Mouse (Mus musculus): ENCODE data around the gene Rtkn. TPM values are rescaled to one million over a fixed set of nuclear protein-coding genes. Genes with fewer than 3 reads are reported as not detected.

Gene Rtkn
- total and polyA plus RNA-seq, 3 experiments: 0.47 to 1.3 (median 0.68) TPM

DNA sequence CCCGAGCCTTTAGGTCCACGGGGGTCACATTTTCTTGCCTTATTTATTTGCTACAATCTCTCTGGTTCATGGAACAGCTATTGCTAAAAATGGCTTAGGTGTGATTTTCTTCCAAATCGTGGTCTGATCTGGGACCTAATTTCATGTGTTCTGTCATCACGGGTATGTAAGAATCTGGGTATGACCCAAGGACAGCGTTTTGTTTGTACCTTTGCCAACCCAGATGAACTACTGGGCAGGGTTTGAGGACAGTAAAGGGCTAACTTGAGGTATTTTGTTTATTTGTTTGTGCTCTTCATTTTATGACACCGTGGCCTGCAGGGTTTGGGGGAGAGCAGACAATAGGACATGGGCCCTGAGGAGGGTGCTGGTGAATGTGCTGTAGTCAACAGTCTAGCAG, 45.3 kb downstream of the Rtkn start:
- Histone ChIP-seq H3K4me1 (ENCODE audit: control insufficient read depth in 1 of 2, insufficient read depth in 2 of 2) (peaks cover 4 to 5% of the 10 kb centered on the region in 2 experiments; a peak in 1 of 4 replicates), H3K36me3 (replicated peaks in 1 of 2; ENCODE audit: control insufficient read depth in 1 of 2, insufficient read depth in 1 of 2, low read length in 1 of 2) (peaks cover 20 to 51% of the 10 kb centered on the region in 2 experiments), H3K27me3 (replicated peaks) (no peaks in the 10 kb centered on the region), H3K27ac (ENCODE audit: insufficient read depth, low read depth) (no peak overlapping the region), H3K9me3 (replicated peaks; ENCODE audit: low read length) (no peaks in the 10 kb centered on the region), H3K9ac (ENCODE audit: insufficient read depth, low read depth) (no peak overlapping the region), H3K4me3 (replicated peaks in 1 of 3; ENCODE audit: low read depth in 2 of 3, low read length in 2 of 3, poor library complexity in 1 of 3) (no peak overlapping the region), H3K79me2 (replicated peaks; ENCODE audit: control insufficient read depth, extremely low read depth, insufficient read depth, poor library complexity, severe bottlenecking) (no peaks in the 10 kb centered on the region), H3K4me2 (ENCODE audit: insufficient read depth, low read depth, poor library complexity, severe bottlenecking) (no peak overlapping the region)
- DNase-seq (ENCODE audit: extremely low read depth): no peak
- TF ChIP-seq JUND (conservative IDR thresholded peaks at IDR 0.05; ENCODE audit: low read depth, low read length) (no peak), EP300 (IDR thresholded peaks at IDR 0.05; ENCODE audit: low read length) (no peak), E2F4 (IDR thresholded peaks at IDR 0.05; ENCODE audit: insufficient replicate concordance, low read depth, low read length) (no peak), CHD1 (IDR thresholded peaks at IDR 0.05; ENCODE audit: low read depth, low read length) (no peak), ETS1 (conservative IDR thresholded peaks at IDR 0.05; ENCODE audit: low read depth, low read length) (no peak), NRF1 (IDR thresholded peaks at IDR 0.05; ENCODE audit: low read depth, low read length) (no peak), MAX (IDR thresholded peaks at IDR 0.05; ENCODE audit: low read length) (no peak), MAZ (IDR thresholded peaks at IDR 0.05; ENCODE audit: low read depth, low read length) (no peak), CTCF (conservative IDR thresholded peaks at IDR 0.05 in 1 of 2, IDR thresholded peaks at IDR 0.05 in 1 of 2; ENCODE audit: low read depth in 2 of 2, low read length in 2 of 2) (no peak), PAX5 (IDR thresholded peaks at IDR 0.05; ENCODE audit: low read length) (no peak), NELFE (IDR thresholded peaks at IDR 0.05; ENCODE audit: low read depth, low read length) (no peak), ELF1 (IDR thresholded peaks at IDR 0.05; ENCODE audit: low read depth, low read length) (no peak), HCFC1 (IDR thresholded peaks at IDR 0.05; ENCODE audit: low read depth, low read length) (no peak), MAFK (IDR thresholded peaks at IDR 0.05; ENCODE audit: insufficient replicate concordance, low read length) (no peak), CHD2 (IDR thresholded peaks at IDR 0.05; ENCODE audit: low read length) (no peak), TCF12 (IDR thresholded peaks at IDR 0.05; ENCODE audit: low read depth, low read length) (no peak), KAT2A (IDR thresholded peaks at IDR 0.05; ENCODE audit: insufficient replicate concordance, low read length) (no peak), RCOR1 (conservative IDR thresholded peaks at IDR 0.05; ENCODE audit: low read depth, low read length) (no peak)
- in situ Hi-C loops (cut with MboI; ENCODE audit: low pct_ligation_motif_present, low pct_unique_long_range_greater_than_20kb, low sequenced_read_pairs) (no loop called here), dilution Hi-C loops (cut with MboI; ENCODE audit: extremely low pct_ligation_motif_present, extremely low pct_unique_long_range_greater_than_20kb, low sequenced_read_pairs) (no loop called here)

- peak; percentile 21 for DNase-seq (ENCODE audit: extremely low read depth)
- peaks cover 34 to 75% of the 10 kb centered on the region in 2 experiments for H3K36me3 ChIP-seq (replicated peaks in 1 of 2; ENCODE audit: control insufficient read depth in 1 of 2, insufficient read depth in 1 of 2, low read length in 1 of 2)
- H3K79me2 ChIP-seq (replicated peaks; ENCODE audit: control insufficient read depth, extremely low read depth, insufficient read depth, poor library complexity, severe bottlenecking): no peaks in the 10 kb centered on the region
These were observed 49.7 kb downstream of the Rtkn start for GRCm38 (mm10) chr6:83184858-83185435.

More at GRCm38 (mm10) chr6:83184858-83185435, 49.7 kb downstream of the Rtkn start:
- no peaks in the 10 kb centered on the region for H3K9me3 ChIP-seq (replicated peaks; ENCODE audit: low read length)
- no peak overlapping the region for H3K27ac ChIP-seq (ENCODE audit: insufficient read depth, low read depth)
- TF ChIP-seq TBP (conservative IDR thresholded peaks at IDR 0.05; ENCODE audit: low read depth, low read length) (no peak), ZMIZ1 (IDR thresholded peaks at IDR 0.05; ENCODE audit: low read depth, low read length) (no peak), CTCF (conservative IDR thresholded peaks at IDR 0.05 in 1 of 2, IDR thresholded peaks at IDR 0.05 in 1 of 2; ENCODE audit: low read depth in 2 of 2, low read length in 2 of 2) (peak in 1 of 2 experiments; percentile 52; a peak in 2 of 4 replicates), SMC3 (IDR thresholded peaks at IDR 0.05; ENCODE audit: low read depth, low read length) (peak; percentile 52), RAD21 (IDR thresholded peaks at IDR 0.05; ENCODE audit: low read depth, low read length) (peak; percentile 18), POLR2A (IDR thresholded peaks at IDR 0.05; ENCODE audit: low read depth, low read length) (no peak)
- H3K9ac ChIP-seq (ENCODE audit: insufficient read depth, low read depth): no peak overlapping the region
- dilution Hi-C loops (cut with MboI; ENCODE audit: extremely low pct_ligation_motif_present, extremely low pct_unique_long_range_greater_than_20kb, low sequenced_read_pairs) (no loop called here), in situ Hi-C loops (cut with MboI; ENCODE audit: low pct_ligation_motif_present, low pct_unique_long_range_greater_than_20kb, low sequenced_read_pairs) (no loop called here)
- no peak overlapping the region for H3K4me2 ChIP-seq (ENCODE audit: insufficient read depth, low read depth, poor library complexity, severe bottlenecking)
- no peak overlapping the region for H3K4me3 ChIP-seq (replicated peaks in 1 of 3; ENCODE audit: low read depth in 2 of 3, low read length in 2 of 3, poor library complexity in 1 of 3)
- no peaks in the 10 kb centered on the region for H3K4me1 ChIP-seq (ENCODE audit: control insufficient read depth in 1 of 2, insufficient read depth in 2 of 2)
- H3K27me3 ChIP-seq (replicated peaks): no peaks in the 10 kb centered on the region

Data from CH12.LX (cell line).